Mouse (Mus musculus) central nervous system, embryonic 11.5 days (tissue): ENCODE data around the gene Ankrd55. TPM values are rescaled to one million over a fixed set of nuclear protein-coding genes. Genes with fewer than 3 reads are reported as not detected.

ENCODE experiments used
- polyA plus RNA-seq: library from polyadenylated mRNA; depleted of rRNA; stranded (reverse); fragments of >200 nt; gene quantifications from 2 replicates; pipeline ENCODE4 v1.2.3, GENCODE M21; 2012; rRNA removed

Ankrd55 gene
- polyA plus RNA-seq: 2.2 and 2.5 TPM in 2 replicates

GRCm38 (mm10) chr13:112288225-112289178, at the start of gene Ankrd55:
Ankrd55 (plus strand) TSS chr13:112288451.

Other genes starting within 250 kb of the Ankrd55 start
- gene Il6st, start 175.6 kb downstream of the Ankrd55 start, polyA plus RNA-seq: 16.3 and 24.1 TPM in 2 replicates